Mouse (Mus musculus): ENCODE measurements around the gene Rhof.

Gene Rhof

DNA sequence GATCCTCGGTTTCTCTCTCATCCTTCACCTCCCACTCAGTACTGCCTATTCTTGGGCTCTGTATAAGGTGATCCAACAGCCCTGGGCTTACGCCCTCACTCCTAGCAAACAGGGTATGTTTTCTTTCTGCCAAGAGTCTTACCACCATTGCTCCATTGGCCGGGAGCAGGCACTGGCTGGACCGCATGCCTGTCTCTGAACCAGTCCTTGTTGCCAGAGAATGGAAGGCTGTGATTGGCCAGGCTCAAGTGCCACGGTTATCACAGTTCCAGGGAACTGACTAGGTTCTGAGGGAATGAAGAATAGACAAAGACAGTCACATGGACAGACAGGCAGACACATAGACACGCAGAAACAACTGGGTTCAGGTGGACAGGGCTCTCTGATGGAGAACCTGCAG lies 27.7 kb downstream of the Rhof start:
- no peak for DNase-seq

DNA sequence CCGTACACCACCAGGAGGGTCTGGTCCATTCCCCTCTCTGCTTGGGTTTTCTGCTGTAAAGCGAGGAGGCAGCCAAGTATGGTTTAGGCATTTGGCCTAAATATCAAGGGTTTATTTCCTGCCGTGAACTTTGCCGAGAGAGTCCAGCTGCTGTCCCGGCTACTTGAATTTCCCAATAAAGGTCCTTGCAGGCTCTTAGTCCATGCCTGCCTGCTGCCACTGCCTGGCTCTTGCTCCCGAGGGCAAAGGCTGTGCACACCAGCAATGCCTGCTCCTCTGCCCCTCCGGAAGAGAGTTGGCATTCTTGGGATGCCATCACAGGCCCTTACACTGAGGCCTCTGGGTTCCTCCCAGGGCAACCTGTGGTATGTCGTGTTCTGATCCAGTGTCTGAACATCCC lies 28.9 kb downstream of the Rhof start:
- DNase-seq: no peak

- DNase-seq: no peak
Measured at GRCm38 (mm10) chr5:123102376-123102775, 30.1 kb downstream of the Rhof start.

DNA sequence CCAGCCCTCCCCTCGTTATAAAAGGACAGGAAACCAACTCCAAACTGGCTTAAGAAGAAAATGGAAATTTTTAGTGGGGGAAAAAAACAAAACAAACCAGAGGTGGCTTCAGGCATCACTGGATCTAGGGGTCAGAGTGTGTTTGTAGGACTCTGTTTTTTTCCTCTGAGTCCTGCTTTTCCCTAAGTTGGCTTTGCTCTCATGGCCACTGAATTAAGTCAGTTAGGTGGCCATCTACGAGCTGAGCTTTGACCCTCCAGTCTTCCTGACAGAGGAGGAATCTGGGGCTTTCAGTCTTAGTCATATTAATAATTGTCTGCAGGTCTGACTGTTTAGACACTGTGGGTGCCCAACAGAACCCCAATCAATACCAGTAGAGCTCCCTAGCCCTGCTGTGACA lies 34.0 kb downstream of the Rhof start:
- DNase-seq: no peak

DNA sequence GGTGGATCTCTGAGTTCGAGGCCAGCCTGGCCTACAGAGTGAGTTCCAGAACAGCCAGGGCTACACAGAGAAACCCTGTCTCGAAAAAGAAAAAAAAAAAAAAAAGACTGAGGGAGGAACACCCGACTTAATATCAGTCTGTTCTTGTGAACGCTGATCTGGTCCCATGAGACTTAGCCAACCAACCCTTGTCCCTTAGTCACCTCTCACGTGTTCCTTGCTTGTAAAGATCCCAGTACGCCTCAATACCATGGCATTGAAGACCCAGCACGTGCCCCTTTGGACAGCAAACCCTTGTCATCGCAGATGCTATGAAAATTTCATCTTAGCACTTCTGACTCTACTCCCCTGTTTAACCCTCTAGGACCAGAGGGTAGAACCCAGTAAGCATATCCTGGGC lies 36.2 kb downstream of the Rhof start:
- DNase-seq: no peak

- no peak for DNase-seq
Measured at GRCm38 (mm10) chr5:123094238-123094991, 38.1 kb downstream of the Rhof start.

GRCm38 (mm10) chr5:123093077-123093633 lies 39.3 kb downstream of the Rhof start:
- no peak for DNase-seq

- no peak for DNase-seq
Measured at GRCm38 (mm10) chr5:123090560-123091306, 41.8 kb downstream of the Rhof start.

GRCm38 (mm10) chr5:123088784-123089183 lies 43.7 kb downstream of the Rhof start:
- DNase-seq: no peak

DNA sequence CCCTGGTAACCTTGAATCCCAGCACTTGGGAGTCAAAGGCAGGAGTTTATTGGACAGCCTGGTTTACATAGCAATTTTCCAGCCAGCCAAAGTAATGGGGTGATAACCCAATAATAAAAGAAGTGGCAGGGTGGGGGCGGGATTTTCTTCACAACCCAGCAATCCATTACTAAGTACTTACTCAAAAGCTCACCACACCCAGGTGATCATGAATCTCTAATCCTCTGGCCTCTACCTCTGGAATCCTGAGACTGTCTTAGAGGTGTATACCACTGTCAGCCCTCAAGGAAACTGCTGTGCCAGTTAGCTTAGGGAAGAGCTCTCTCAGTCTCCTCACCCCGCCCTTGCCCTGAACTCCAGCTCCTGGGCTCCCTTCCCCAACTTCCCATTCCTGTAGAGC lies 46.0 kb downstream of the Rhof start:
- no peak for DNase-seq

- DNase-seq: no peak
Measured at GRCm38 (mm10) chr5:123083340-123084050, 49.0 kb downstream of the Rhof start.

DNA sequence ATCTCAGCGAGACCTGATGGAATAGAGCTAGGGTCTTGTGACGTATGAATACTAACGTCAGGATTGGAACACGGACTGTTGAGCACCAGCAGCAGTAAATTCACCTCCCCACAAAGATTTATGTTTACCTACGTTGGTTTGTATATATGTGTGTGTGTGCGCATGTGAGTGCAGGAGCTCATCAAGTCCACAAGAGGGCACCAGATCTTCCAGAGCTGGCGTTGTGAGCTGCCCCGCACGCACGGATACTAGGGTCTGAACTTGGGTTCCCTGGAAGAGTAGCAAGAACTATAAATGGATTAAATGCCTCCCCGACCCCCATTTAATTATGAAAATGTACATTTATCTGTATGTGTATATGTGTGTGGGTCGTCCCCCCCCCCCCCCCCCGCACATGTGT lies 52.0 kb downstream of the Rhof start:
- DNase-seq: no peak

DNA sequence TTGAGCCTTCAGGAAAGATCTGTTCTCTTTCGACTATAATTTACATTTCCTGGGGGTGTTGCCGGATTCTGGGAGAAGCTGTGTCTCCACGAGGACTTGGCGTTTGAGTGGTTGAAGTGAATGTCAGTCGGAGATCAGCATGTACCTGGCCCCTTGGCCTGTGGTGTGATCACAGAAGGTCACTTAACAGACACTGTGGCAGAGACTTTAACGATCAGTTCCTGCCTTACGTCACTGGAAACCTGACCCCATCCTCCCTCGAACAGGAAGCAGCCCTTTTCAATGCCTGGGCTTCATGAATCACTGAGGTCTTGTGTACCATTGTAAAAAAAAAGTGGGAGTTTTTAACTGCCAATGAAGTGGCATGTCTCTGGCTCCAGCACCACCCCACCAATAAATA lies 52.5 kb downstream of the Rhof start:
- DNase-seq: no peak

DNA sequence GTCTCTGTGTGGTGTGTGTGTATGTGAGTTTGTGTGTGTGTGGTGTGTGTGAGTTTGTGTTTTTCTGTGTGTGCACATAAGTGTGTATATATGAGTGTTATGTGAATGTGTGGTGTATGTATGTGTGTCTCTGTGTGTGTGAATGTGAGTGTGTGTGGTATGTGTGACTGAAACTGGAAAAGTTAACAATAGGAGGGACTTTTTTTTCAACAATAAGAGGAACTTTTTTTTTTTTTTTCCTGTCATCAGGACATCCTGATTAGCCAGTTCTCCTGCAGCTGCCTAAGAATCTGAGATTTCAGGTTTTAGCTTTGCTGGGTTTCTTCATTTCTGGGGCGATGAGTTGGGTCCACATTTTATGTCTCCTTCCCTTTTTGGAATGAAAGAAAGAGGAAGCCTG lies 52.9 kb downstream of the Rhof start:
- no peak for DNase-seq

- DNase-seq: no peak
Measured at GRCm38 (mm10) chr5:123076419-123077281, 55.8 kb downstream of the Rhof start.

- peak; percentile 94 for DNase-seq
Measured at GRCm38 (mm10) chr5:123075576-123076418, 56.7 kb downstream of the Rhof start.

- DNase-seq: no peak
Measured at GRCm38 (mm10) chr5:123068714-123069113, 63.8 kb downstream of the Rhof start.

DNA sequence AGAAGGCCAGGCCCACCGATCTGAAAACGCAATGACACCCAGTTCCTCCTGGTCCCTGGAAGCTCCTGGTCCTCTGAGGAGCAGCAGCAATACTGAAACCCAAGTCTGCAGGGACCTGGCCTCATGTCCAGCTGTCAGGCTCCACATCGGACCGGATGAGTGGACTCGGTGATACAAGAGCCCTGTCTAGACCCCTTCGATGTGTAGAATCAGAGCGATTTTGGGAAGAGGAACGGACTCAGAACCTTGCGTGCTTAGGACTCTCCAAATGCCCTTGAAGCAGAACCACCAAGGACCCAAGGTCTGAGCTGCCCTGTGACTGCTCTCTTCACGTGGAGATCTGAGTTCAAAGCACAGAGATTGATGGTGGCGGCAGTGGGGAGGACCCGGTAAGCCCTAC lies 64.4 kb downstream of the Rhof start, which contains the start of gene Tmem120b:
TSS of gene Tmem120b (plus strand) at position 301 of the 400 bp plus-strand sequence.
- no peak for DNase-seq

- no peak for DNase-seq
Measured at GRCm38 (mm10) chr5:123067395-123067995, 65.0 kb downstream of the Rhof start.

GRCm38 (mm10) chr5:123064207-123064606 lies 68.3 kb downstream of the Rhof start:
- peak; percentile 72 for DNase-seq

DNA sequence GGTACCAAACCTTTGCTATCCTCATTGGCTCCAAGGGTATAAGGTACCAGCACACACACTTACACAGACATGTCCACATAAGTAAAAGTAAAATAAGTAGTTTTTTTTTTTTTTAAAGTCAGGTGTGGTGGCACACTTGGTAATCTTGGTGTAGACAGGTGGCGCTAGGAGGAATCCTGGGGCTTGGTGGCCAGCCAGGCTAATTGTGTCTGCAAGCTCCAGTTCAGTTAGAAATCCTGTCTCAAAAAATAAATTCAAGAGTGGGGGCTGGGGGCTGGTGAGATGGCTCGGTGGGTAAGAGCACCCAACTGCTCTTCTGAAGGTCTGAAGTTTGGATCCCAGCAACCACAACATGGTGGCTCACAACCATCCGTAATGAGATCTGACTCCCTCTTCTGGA lies 69.4 kb downstream of the Rhof start:
- DNase-seq: no peak
